Mouse (Mus musculus) regulatory T cell (primary cell): ENCODE measurements around the gene Snrnp40.

Source experiments
- in situ Hi-C: fragments of 300-600 bp; cut with MboI, MseI; formaldehyde crosslinking; loops from one replicate; pipeline ENCODE4 v1.15.1; 2025; ENCODE audit warnings: high pct_unique_total_duplicates

The Snrnp40 gene

DNA sequence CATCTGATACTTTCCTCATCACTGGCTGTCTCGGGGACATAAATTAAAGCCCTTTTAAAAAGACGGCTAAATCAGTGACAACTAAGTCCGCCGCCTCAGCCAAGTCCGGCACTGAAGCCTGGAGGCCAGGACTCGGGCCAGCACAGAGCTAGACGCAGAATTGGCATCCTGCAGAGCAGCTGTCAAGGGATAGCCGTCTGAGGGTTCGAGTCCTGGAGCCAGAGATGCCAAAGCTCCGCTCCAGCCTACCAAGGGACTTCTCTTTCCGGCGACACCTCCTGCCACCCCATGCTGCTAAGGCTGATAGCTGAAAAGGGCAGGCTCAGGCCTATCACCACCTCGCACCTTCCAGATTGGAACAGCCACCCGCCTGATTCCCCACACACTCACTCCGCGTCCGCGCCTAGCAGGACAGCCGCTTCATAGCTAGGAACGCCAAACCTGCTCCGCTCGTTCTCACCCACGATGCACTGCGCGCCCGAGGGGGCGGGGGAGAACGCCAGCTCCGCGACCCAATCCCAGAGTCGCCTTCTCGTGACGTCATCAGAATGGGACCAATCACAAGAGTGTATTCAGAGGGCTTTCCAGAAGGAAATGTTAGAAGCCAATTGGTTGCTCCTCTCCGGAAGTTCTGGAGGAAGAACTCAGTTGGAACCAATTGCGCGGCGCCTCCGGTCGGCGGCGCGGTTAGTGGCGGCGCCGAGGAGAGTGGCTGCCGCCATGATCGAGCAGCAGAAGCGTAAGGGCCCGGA lies at the start of gene Snrnp40, which contains the start of gene Zcchc17:
Gene Snrnp40 (plus strand): TSS at position 647 of the 752 bp plus-strand sequence.
Gene Zcchc17 (minus strand): TSS at position 458 of the 752 bp plus-strand sequence.
- in situ Hi-C loops, result loop anchor here (10.0 to 25.0 kb wide), 2 partner anchors 275 to 722 kb away; partner anchors contain the start of gene Txlna

DNA sequence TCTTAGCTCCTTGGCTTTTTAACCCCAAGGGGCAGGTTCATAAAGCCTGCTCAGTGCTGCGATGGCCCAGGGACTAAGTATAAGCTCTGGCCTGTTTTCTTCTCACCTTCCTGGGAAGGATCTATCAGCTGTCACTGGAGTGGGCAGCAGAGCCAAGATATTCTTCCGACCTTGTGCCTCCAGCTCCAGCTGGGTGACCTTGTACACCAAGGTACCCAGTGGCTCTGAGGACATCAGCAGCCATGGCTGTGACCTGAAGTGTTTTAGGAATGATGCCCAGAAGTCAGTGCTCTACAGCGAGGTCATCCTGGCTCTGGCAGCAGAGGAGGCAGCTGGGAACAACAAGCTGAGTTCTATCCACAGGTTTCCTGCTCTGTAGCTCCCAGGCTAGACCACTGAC lies 47.4 kb upstream of the Snrnp40 start:
- in situ Hi-C loops, result no loop called here

DNA sequence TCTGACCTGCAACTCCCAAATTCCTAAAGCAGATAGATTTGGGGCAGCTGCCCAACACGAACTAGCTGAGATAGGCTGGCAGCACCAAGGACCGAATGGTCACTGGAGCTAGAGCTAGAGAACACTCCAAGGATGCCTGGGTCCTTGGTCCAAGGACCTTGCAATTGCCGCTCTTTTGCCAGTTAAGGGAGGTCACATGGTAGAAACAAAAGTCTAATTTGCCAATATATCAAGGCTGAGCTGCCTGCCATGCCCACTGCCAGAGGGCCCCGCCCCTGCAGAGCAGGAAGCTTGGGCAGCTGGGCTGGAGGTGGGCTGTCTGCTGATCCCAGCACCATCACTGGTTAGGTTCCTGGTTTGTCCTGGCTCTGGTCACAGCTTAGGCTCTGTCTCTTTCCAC lies 46.4 kb upstream of the Snrnp40 start:
- in situ Hi-C loops, result no loop called here

DNA sequence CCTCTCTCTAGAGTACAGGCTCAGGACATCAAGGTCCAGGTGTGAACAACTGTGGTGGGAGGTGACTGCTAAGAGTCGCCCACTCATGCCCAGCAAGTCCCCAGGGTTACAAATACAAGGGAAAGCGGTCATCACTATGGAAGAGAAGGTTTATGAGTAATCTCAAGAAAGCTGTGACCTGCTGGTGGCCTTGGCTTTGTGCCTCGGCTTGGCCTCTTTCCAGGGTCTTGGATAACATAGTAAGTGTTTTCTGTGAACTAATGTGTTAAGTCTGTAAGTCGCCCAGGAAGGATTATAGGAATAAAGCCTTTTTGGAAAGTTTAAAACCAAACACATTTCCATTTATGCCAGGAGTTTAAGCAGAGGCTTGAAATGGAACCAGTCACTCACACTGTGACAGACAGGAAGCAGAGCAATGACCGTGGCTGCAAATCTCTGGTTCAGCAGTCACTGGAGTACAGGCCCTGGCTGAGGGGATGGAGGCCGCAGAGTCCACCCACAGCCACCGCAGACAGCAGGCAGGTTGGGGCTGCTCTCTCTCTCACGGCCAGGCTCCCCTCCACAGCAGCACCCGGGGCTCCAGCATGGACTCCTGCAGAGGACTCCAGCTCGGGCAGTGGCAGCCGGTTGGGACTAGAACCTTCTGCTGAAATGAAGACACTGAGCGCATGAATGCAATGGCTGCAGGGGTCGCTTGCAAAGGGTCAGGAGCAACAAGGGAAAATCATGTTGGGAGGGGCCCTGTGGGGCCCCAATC lies 44.0 kb upstream of the Snrnp40 start:
- in situ Hi-C loops, result no loop called here

- in situ Hi-C loops, result no loop called here
Measured at GRCm38 (mm10) chr4:130316691-130317090, 43.2 kb upstream of the Snrnp40 start.

DNA sequence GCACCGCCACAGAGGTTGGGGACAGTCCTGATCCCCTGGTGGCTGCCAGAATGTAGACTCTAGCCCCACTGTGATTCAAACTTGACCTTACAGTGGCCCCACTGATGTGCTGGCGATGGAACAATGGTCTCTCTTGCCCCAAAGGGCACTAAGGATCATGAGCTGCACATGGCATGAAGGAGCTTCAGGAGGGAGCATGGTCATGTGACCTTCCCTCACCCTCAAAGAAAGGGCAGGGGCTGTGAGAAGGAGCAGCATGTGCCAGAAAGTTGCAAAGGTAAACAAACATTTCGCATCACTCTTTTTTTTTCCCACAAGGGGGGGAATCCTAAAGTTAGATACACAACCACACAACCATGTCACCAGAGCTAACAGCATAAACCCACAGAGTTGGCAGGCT lies 41.8 kb upstream of the Snrnp40 start:
- in situ Hi-C loops, result no loop called here

DNA sequence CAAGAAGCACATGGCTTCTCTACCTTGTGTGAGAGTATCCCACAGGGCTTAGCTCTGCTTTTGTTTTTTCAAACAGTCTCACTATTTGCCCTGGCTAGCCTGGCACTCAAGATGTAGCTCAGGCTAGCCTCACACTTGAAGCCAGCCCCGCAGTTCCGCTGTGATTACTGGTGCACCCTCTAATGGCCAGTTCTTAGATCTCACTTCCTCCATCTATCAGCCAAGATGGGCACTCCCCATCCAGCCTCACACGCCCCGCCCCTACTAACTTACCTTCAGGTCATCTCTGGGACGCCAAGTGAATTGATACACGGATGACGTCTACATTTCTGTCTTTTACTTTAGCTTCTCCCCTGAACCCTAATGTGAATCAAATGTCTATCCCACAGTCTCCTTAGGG lies 40.4 kb upstream of the Snrnp40 start:
- in situ Hi-C loops, result no loop called here

DNA sequence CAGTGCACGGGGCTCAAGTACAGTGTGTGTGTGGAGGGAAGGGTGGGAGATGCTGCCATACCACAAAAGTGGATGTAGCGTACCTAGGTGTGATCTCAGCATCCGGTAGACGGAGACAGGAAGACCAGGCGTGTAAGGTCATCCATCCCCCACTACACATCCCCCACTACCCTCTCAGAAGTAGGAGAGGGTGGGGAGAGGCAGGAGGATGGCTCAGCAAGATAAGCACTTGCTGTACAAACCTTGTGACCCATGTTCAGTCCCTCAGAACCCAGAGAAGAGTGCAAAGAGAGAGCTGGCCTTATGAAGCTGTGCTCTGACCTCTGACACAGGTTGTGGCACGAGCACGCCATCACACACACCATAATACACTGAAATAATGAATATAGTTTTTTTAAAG lies 38.3 kb upstream of the Snrnp40 start:
- in situ Hi-C loops, result no loop called here

- in situ Hi-C loops, result no loop called here
Measured at GRCm38 (mm10) chr4:130322567-130322966, 37.4 kb upstream of the Snrnp40 start.

- in situ Hi-C loops, result no loop called here
Measured at GRCm38 (mm10) chr4:130323165-130323564, 36.8 kb upstream of the Snrnp40 start.

GRCm38 (mm10) chr4:130323607-130324006 lies 36.3 kb upstream of the Snrnp40 start:
- in situ Hi-C loops, result no loop called here

- in situ Hi-C loops, result loop anchor here (25.0 kb wide), 1 partner anchor 212 kb away; no protein-coding TSS in a partner anchor
Measured at GRCm38 (mm10) chr4:130325446-130325845, 34.5 kb upstream of the Snrnp40 start.

DNA sequence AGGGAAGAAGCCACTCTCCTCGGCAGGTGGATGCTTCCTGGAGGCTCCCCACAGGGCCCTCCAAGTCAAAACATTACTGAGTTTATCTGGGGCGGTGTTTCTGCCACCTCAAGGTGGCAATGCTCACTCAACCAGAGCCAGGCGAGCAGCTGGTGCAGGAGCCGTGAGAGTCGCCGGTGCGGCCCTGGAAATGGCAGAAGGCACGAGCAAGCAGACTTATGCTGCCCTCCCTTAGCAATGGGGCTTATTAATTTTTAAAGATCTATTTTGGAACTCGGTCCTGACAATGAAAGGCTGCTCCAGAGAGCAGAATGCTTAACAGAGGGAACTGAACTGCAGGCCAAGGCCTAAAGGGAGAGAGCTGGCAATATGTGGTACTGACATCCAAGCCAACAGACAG lies 32.6 kb upstream of the Snrnp40 start:
- in situ Hi-C loops, result loop anchor here (25.0 kb wide), 1 partner anchor 210 kb away; no protein-coding TSS in a partner anchor

GRCm38 (mm10) chr4:130335867-130336266 lies 24.1 kb upstream of the Snrnp40 start:
- in situ Hi-C loops, result loop anchor here (25.0 kb wide), 1 partner anchor 201 kb away; no protein-coding TSS in a partner anchor

DNA sequence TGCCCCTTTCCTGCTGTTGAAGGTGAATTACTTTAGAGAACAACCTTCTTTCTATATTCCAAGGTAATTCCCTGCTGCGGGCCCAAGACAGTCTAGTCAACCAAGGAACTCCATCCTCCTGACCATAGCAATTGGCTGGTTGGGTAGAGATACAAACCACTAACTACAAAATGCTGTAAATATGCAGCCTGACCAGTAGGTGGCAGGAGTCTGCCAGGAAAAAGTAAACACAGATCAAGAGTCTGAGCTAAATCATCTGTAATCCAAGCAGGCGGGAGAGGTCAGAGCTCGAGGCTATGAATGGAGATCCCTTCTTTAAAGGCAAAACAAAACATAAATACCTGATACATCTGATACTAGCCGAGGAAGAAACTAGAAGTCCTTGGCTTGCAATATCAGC lies 18.2 kb upstream of the Snrnp40 start:
- in situ Hi-C loops, result loop anchor here (25.0 kb wide), 1 partner anchor 196 kb away; no protein-coding TSS in a partner anchor

GRCm38 (mm10) chr4:130349666-130350065 lies 10.3 kb upstream of the Snrnp40 start:
- in situ Hi-C loops, result loop anchor here (10.0 to 25.0 kb wide), 3 partner anchors 188 to 712 kb away; partner anchors contain the start of gene Txlna

- in situ Hi-C loops, result loop anchor here (10.0 to 25.0 kb wide), 2 partner anchors 284 to 714 kb away; partner anchors contain the start of gene Txlna
Measured at GRCm38 (mm10) chr4:130350690-130351422, 9.1 kb upstream of the Snrnp40 start.

- in situ Hi-C loops, result loop anchor here (10.0 to 25.0 kb wide), 2 partner anchors 282 to 715 kb away; partner anchors contain the start of gene Txlna
Measured at GRCm38 (mm10) chr4:130352588-130352987, 7.3 kb upstream of the Snrnp40 start.

GRCm38 (mm10) chr4:130357946-130358345 lies 2.0 kb upstream of the Snrnp40 start:
- in situ Hi-C loops, result loop anchor here (10.0 to 25.0 kb wide), 2 partner anchors 277 to 721 kb away; partner anchors contain the start of gene Txlna

GRCm38 (mm10) chr4:130360238-130360590 lies 282 bp downstream of the Snrnp40 start:
- in situ Hi-C loops, result loop anchor here (25.0 kb wide), 1 partner anchor 723 kb away; the partner anchor contains the start of gene Txlna

DNA sequence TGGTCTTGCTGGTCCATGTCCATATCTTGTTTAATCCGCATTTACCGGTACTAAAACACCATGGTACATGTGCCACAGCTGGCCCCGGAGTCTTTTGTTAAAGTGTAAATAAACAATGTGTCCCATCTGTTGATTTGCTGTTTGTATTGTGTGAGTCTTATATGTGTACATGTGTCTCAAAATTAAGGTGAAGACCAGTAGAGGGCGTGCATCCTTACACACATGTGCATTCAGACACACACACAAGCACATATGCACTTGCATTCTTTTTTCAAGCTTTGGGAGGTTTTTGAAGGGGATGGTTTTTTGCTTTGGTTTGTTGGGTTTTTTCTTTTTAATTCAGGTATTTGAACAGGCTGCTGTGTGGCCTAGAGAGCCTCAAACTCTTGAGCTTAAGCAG lies 16.7 kb downstream of the Snrnp40 start:
- in situ Hi-C loops, result loop anchor here (25.0 kb wide), 2 partner anchors 561 to 1086 kb away; partner anchors contain the start of gene Matn1
